28 mouse cellular contexts compared by ENCODE assay signal in genomic region chr2:147300503-147300902, GRCm38 (mm10).
"Had no signal": no experiment of that assay in that cellular context is flagged by ENCODE, and none has a peak within 500 bp of the region (broad histone marks: within the 10 kb centered on the region; RNA-seq: fewer than 3 reads in every experiment).

No protein-coding gene starts in this region.

- H3K4me2 ChIP-seq: embryonic facial prominence, embryonic 12.5 days; embryonic facial prominence, embryonic 13.5 days; embryonic facial prominence, embryonic 15.5 days; forebrain, embryonic 12.5 days; forebrain, embryonic 13.5 days; forebrain, embryonic 15.5 days had no signal

- H3K4me3 ChIP-seq: embryonic facial prominence, embryonic 10.5 days; embryonic facial prominence, embryonic 12.5 days; embryonic facial prominence, embryonic 13.5 days; embryonic facial prominence, embryonic 15.5 days; erythroblast, embryonic 14.5 days; forebrain, embryonic 10.5 days; forebrain, embryonic 12.5 days; forebrain, embryonic 13.5 days; forebrain, embryonic 15.5 days; gastrocnemius, adult 2 months; heart, adult 2 months had no signal

- H3K9ac ChIP-seq: embryonic facial prominence, embryonic 12.5 days; embryonic facial prominence, embryonic 13.5 days; embryonic facial prominence, embryonic 15.5 days; forebrain, embryonic 12.5 days; forebrain, embryonic 13.5 days; forebrain, embryonic 15.5 days; forebrain, postnatal 0 days had no signal

- H3K9me3 ChIP-seq: embryonic facial prominence, embryonic 10.5 days; embryonic facial prominence, embryonic 12.5 days; embryonic facial prominence, embryonic 13.5 days; embryonic facial prominence, embryonic 15.5 days; forebrain, embryonic 10.5 days; forebrain, embryonic 12.5 days; forebrain, embryonic 13.5 days; forebrain, embryonic 15.5 days had no signal

- H3K36me3 ChIP-seq: embryonic facial prominence, embryonic 10.5 days; embryonic facial prominence, embryonic 12.5 days; embryonic facial prominence, embryonic 13.5 days; embryonic facial prominence, embryonic 15.5 days; forebrain, embryonic 10.5 days; forebrain, embryonic 12.5 days; forebrain, embryonic 15.5 days had no signal

- ATAC-seq: forebrain, embryonic 13.5 days; forebrain, embryonic 14.5 days; forebrain, embryonic 15.5 days; forebrain, embryonic 16.5 days; forebrain, postnatal 0 days had no signal

- H3K27ac ChIP-seq: embryonic facial prominence, embryonic 10.5 days; embryonic facial prominence, embryonic 12.5 days; embryonic facial prominence, embryonic 13.5 days; embryonic facial prominence, embryonic 15.5 days; forebrain, embryonic 10.5 days; forebrain, embryonic 12.5 days; forebrain, embryonic 13.5 days; forebrain, embryonic 15.5 days; gastrocnemius, adult 2 months; heart, adult 2 months had no signal

- DNase-seq: cerebellum, adult 2 months; cerebellum, adult 8-10 months; cerebellum, adult 9-10 months; cerebellum, adult 9-11 months; cerebellum, postnatal 10 days; cerebellum, postnatal 14 days; cerebellum, postnatal 25 days; cerebellum, postnatal 36 days; embryo, embryonic 11 days; forebrain, postnatal 0 days; gastrocnemius, adult 2 months; gastrocnemius, postnatal 10 days; gastrocnemius, postnatal 14 days; gastrocnemius, postnatal 25 days; gastrocnemius, postnatal 36 days; heart, adult 18-20 months; heart, adult 2 months had no signal

- H3K4me1 ChIP-seq: forebrain, embryonic 10.5 days had no signal
